8 mouse cellular contexts compared by ENCODE assay signal in genomic region chr8:125165505-125166446, GRCm38 (mm10).
A peak's percentile ranks its signal among the peaks of the same experiment; 100 is the strongest.
DNase-seq lines count a peak whose midpoint lies in the region; TF ChIP-seq lines count a peak whose summit lies in the region.

No protein-coding gene starts in this region.

- H3K27ac ChIP-seq in cortical plate, adult 2 months (ENCODE audit: insufficient read depth, low read length): no peak overlapping the region
- H3K27ac ChIP-seq in heart, adult 2 months: no peak overlapping the region

- H3K79me2 ChIP-seq in heart, adult 2 months (replicated peaks; ENCODE audit: control insufficient read depth, insufficient read depth, low read length): no peaks in the 10 kb centered on the region

- H3K27me3 ChIP-seq in heart, adult 2 months (ENCODE audit: control insufficient read depth, insufficient read depth, low read length): no peaks in the 10 kb centered on the region

- H3K9ac ChIP-seq in heart, adult 2 months (ENCODE audit: low read depth, low read length): no peak overlapping the region

- H3K4me3 ChIP-seq in cortical plate, adult 2 months (ENCODE audit: insufficient read depth, low read length): no peak overlapping the region
- H3K4me3 ChIP-seq in heart, adult 2 months: no peak overlapping the region

- no peaks in the 10 kb centered on the region for H3K4me1 ChIP-seq in cortical plate, adult 2 months (ENCODE audit: control insufficient read depth, insufficient read depth, low read length)
- H3K4me1 ChIP-seq in heart, adult 2 months (ENCODE audit: control insufficient read depth, insufficient read depth, low read length): no peaks in the 10 kb centered on the region

- 76% methylated on average over 11 of the region's 11 CpGs for WGBS in heart, adult 2 months

- peak; percentile 77 for TF ChIP-seq CTCF in cortical plate, adult 2 months (IDR thresholded peaks at IDR 0.05; ENCODE audit: extremely low read depth, insufficient read depth, low read length)
- peak; percentile 86 for TF ChIP-seq CTCF in heart, adult 2 months (IDR thresholded peaks at IDR 0.05)

- DNase-seq in ovary, postnatal 36 days (ENCODE audit: low spot score): peak; percentile 32
- no peak for DNase-seq in ovary, postnatal 10 days (ENCODE audit: low spot score)
- DNase-seq in adipocyte (ENCODE audit: low spot score): peak; percentile 65
- DNase-seq in heart, adult 2 months: peak; percentile 42 to 67
- peak; percentile 64 for DNase-seq in layer of hippocampus, postnatal 10 days (ENCODE audit: low spot score in 2 of 2)
- peak; percentile 9 to 42 for DNase-seq in natural killer cell, adult 2 months (ENCODE audit: low spot score in 2 of 2)
- DNase-seq in urinary bladder, adult 2 months (ENCODE audit: low spot score): no peak

- intact Hi-C loops in heart, adult 2 months (cut with DNase I): loop anchor here (2.0 to 10.0 kb wide), 4 partner anchors 39 to 707 kb away; partner anchors contain the start of gene Sipa1l2

- no peaks in the 10 kb centered on the region for H3K36me3 ChIP-seq in heart, adult 2 months (ENCODE audit: control insufficient read depth, insufficient read depth, low read length)

- TF ChIP-seq EP300 in heart, adult 2 months (IDR thresholded peaks at IDR 0.05; ENCODE audit: insufficient read depth, low read depth, low read length): peak; percentile 62; the same call in 1 of the 2 replicates

- no peak for TF ChIP-seq POLR2A in cortical plate, adult 2 months (IDR thresholded peaks at IDR 0.05; ENCODE audit: extremely low read depth, insufficient read depth, low read length)
- TF ChIP-seq POLR2A in heart, adult 2 months (IDR thresholded peaks at IDR 0.05; ENCODE audit: insufficient read depth, low read depth, low read length): no peak

Comparison
In these comparisons a context has a peak if more than half of its experiments do, and no peak if none do; other contexts are left out.
1. DNase-seq: peak in ovary, postnatal 36 days (single experiment), adipocyte (single experiment), heart, adult 2 months (2 of 2), layer of hippocampus, postnatal 10 days (2 of 2) and natural killer cell, adult 2 months (2 of 2); none in ovary, postnatal 10 days (single experiment) and urinary bladder, adult 2 months (single experiment).